Mouse (Mus musculus): ENCODE measurements at regions not wholly inside any gene's neighbourhood (a gene's known extent, or its start where the extent isn't known, plus 50 kb on each side); places are given as distances from the start of the nearest gene placed in this dataset.

- DNase-seq (ENCODE audit: low spot score in 2 of 2), result no peak
These were observed 85.6 kb upstream of the Aldh1b1 start for GRCm38 (mm10) chr4:45713046-45713706.

- no peak for DNase-seq (ENCODE audit: low spot score in 2 of 2)
These were observed 94.8 kb upstream of the Aldh1b1 start for GRCm38 (mm10) chr4:45703997-45704396.

GRCm38 (mm10) chr4:45699601-45700000, 99.2 kb upstream of the Aldh1b1 start:
- DNase-seq (ENCODE audit: low spot score in 2 of 2), result no peak

GRCm38 (mm10) chr4:45695239-45695638, 103.6 kb upstream of the Aldh1b1 start:
- no peak for DNase-seq (ENCODE audit: low spot score in 2 of 2)

GRCm38 (mm10) chr4:45689991-45690916, 108.6 kb upstream of the Aldh1b1 start:
- no peak for DNase-seq (ENCODE audit: low spot score in 2 of 2)

- DNase-seq (ENCODE audit: low spot score in 2 of 2), result no peak
These were observed 109.2 kb upstream of the Aldh1b1 start for GRCm38 (mm10) chr4:45689572-45689971.

- no peak for DNase-seq (ENCODE audit: low spot score in 2 of 2)
These were observed 110.6 kb upstream of the Aldh1b1 start for GRCm38 (mm10) chr4:45688233-45688632.

- no peak for DNase-seq (ENCODE audit: low spot score in 2 of 2)
These were observed 113.8 kb upstream of the Aldh1b1 start for GRCm38 (mm10) chr4:45685031-45685430.

GRCm38 (mm10) chr4:45683205-45683604, 115.6 kb upstream of the Aldh1b1 start:
- no peak for DNase-seq (ENCODE audit: low spot score in 2 of 2)

GRCm38 (mm10) chr4:45682746-45683145, 116.1 kb upstream of the Aldh1b1 start:
- no peak for DNase-seq (ENCODE audit: low spot score in 2 of 2)

- no peak for DNase-seq (ENCODE audit: low spot score in 2 of 2)
These were observed 122.7 kb upstream of the Aldh1b1 start for GRCm38 (mm10) chr4:45676137-45676536.

- no peak for DNase-seq (ENCODE audit: low spot score in 2 of 2)
These were observed 124.5 kb upstream of the Aldh1b1 start for GRCm38 (mm10) chr4:45674291-45674690.

- peak; percentile 20 to 29 for DNase-seq (ENCODE audit: low spot score in 2 of 2)
These were observed 125.6 kb upstream of the Aldh1b1 start for GRCm38 (mm10) chr4:45673081-45673819.

GRCm38 (mm10) chr4:45672262-45673076, 126.4 kb upstream of the Aldh1b1 start:
- DNase-seq (ENCODE audit: low spot score in 2 of 2), result no peak

GRCm38 (mm10) chr4:45664372-45664771, 132.1 kb upstream of the Shb start:
- no peak for DNase-seq (ENCODE audit: low spot score in 2 of 2)

GRCm38 (mm10) chr4:45657350-45657978, 125.2 kb upstream of the Shb start:
- no peak for DNase-seq (ENCODE audit: low spot score in 2 of 2)

- DNase-seq (ENCODE audit: low spot score in 2 of 2), result no peak
These were observed 123.5 kb upstream of the Shb start for GRCm38 (mm10) chr4:45655780-45656179.

- DNase-seq (ENCODE audit: low spot score in 2 of 2), result no peak
These were observed 122.5 kb upstream of the Shb start for GRCm38 (mm10) chr4:45654804-45655155.

GRCm38 (mm10) chr4:45654019-45654803, 121.9 kb upstream of the Shb start:
- no peak for DNase-seq (ENCODE audit: low spot score in 2 of 2)

- DNase-seq (ENCODE audit: low spot score in 2 of 2), result no peak
These were observed 116.8 kb upstream of the Shb start for GRCm38 (mm10) chr4:45648884-45649577.

All from frontal cortex, postnatal 10 days (tissue).